Mouse (Mus musculus): ENCODE results near the gene Tmprss7.

Gene Tmprss7

DNA sequence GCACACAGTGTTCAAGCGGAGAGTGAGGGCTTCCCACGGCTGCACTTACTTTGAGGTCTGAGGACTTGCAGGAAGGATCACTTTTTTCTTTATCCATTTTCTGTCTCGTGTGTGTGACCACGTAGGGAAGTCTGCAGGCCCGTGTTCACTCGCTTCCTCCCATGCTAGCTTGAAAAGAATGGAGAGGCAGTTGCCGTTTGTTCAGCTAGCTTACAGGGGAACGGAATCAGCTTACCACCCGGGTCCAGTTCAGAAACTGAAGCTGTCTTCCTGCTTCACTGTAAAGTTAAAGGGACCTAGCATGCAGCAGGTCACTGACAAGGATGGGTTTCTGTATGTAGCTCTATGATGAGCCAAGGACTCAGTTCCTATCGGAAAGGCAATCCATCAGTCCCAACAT lies at the start of gene Tmprss7:
Gene Tmprss7 (minus strand): TSS at position 101 of the 400 bp plus-strand sequence.
- no peak for DNase-seq (ENCODE audit: low spot score in 2 of 2)

DNA sequence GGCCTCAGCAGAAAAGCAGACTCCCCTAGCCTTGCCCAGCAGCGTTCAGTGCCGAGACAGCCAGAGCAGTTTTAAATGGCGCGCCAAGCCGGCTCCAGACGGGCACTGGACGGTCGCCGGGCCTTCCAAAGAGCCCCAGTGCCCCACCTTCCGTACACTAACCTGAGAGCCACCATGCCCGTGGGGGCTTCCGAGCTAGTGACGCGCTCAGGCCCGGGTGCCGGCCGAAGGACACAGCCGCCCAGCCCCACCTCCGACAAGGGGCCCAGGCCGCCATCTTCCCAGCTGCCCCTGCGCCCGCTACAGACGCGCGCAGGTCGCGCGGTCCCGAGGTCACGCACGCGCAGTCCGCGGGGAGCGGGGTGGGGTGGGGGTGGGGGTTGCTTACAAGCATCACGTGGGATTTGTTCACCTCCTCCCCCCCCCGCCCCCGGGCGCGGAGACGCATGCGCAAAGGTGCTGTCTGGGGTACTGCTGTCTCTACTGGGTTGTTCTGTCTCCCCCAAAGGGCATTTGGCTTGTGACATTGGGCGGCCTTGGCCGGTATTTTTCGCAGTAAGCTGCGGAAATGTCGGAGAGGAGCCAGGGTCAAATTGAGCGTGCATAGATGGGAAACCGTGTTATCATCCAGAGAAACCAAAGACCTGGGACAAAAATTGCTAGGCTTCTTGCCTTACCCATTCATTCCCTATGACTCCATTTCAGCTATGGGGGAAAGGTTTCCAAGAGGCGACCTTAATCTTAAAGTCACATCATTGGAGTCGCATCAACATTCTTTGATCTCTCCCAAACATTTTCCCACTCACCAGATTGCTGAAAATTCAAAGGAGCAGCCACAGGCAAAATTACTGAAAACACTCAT lies 49.4 kb upstream of the Tmprss7 start, which contains the start of gene Abhd10:
Gene Abhd10 (minus strand): TSS at position 341 of the 862 bp plus-strand sequence.
- peak; percentile 95 to 99 for DNase-seq (ENCODE audit: low spot score in 2 of 2)

DNA sequence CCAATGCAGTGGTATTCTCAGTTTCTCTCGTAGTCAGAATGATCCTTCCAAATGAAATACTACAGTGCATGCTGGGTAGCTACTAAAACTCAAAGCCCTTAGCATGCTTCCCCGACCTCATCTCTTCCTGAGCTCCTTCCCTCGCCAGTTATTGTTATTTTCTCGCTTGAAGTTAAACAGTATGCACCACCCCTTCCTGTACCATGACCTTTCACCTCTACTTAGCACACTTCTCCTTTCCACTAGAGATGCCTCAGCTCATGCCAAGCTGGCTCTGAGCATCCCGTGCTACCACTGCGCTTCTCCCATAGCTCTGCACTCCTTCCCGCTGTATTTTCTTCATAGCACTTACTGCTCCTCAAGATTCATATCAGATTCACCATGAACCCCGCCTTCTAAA lies 44.4 kb upstream of the Tmprss7 start:
- DNase-seq (ENCODE audit: low spot score in 2 of 2), result no peak

DNA sequence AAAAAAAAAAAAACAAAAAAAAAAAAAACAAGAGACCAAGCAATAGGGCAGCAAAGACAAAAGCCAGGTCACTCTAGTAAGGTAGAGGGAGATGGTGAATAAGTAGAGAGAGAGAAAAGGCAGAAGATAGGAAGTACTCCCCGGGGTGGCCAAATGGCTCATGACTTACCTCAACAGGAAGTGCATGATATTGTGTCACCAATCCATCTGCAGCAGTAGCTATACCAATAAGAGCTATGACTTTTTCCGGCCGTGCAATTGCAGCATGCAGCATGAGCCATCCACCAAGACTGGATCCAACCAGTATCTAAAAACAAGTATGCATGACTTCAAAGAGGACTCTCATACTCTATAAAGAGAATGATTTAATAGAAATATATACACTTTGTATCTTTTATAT lies 43.3 kb upstream of the Tmprss7 start:
- DNase-seq (ENCODE audit: low spot score in 2 of 2), result no peak

GRCm38 (mm10) chr16:45729163-45729562 lies 35.7 kb upstream of the Tmprss7 start:
- DNase-seq (ENCODE audit: low spot score in 2 of 2), result no peak

- DNase-seq (ENCODE audit: low spot score in 2 of 2), result peak; percentile 38 to 59
These were observed 31.3 kb upstream of the Tmprss7 start for GRCm38 (mm10) chr16:45724742-45725102.

GRCm38 (mm10) chr16:45724061-45724741 lies 30.7 kb upstream of the Tmprss7 start, which contains the start of gene Tagln3:
Gene Tagln3 (minus strand): TSS chr16:45724608.
- peak; percentile 54 to 74 for DNase-seq (ENCODE audit: low spot score in 2 of 2)

GRCm38 (mm10) chr16:45723172-45723901 lies 29.9 kb upstream of the Tmprss7 start:
- no peak for DNase-seq (ENCODE audit: low spot score in 2 of 2)

DNA sequence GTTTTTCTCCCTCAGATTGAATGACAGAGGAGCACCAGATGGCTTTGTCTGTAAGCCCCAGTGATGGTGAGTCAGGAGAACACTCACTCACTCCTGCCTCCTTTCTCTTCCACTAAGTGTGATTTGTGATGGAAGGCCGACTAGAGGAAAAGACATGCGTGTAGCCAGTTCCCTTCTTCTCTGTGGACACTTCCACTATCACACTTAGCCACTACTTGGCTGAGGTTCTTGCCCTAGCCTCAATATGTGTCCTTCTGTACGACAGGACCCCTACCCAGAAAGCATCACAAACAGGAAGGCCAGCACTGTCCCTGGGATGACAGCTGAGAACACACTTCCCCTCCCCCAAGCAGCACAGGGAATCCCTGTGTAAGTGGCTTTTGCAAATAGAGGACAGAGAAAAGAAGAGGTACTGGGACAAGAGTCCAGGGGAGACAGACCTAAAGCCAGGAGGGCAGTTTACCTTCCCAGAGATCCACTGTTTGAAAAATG lies 29.0 kb upstream of the Tmprss7 start:
- DNase-seq (ENCODE audit: low spot score in 2 of 2), result no peak

DNA sequence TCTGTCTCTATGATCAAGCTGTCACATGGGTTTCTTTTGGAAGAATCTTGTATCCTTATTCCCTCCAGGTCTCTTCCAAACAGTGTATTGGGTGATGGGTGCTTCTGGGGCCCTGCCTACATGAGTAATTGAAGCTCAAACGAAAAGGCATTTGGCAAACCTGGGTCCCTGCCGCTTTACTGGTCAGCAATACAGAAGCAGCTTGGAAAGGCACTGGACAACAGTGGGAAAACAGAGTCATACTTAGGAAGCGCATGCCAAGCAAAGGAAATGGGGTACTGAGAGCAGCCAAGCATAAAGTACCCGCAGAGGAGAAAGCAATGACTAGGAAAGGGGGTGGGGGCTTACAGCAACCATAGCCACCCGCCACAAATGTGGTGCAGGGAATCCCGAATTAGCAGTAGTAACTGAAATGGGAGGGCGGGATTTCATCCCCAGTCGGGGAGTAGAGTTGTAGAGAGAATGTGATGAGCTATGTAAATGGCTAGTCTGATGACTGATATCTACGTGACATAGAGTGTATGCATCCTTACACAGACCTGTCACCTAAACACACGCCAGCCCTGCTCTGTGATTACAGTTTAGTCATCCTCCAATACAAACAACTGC lies 26.7 kb upstream of the Tmprss7 start:
- DNase-seq (ENCODE audit: low spot score in 2 of 2), result no peak

- no peak for DNase-seq (ENCODE audit: low spot score in 2 of 2)
These were observed 24.8 kb upstream of the Tmprss7 start for GRCm38 (mm10) chr16:45718296-45718695.

- no peak for DNase-seq (ENCODE audit: low spot score in 2 of 2)
These were observed 21.2 kb upstream of the Tmprss7 start for GRCm38 (mm10) chr16:45714489-45715150.

DNA sequence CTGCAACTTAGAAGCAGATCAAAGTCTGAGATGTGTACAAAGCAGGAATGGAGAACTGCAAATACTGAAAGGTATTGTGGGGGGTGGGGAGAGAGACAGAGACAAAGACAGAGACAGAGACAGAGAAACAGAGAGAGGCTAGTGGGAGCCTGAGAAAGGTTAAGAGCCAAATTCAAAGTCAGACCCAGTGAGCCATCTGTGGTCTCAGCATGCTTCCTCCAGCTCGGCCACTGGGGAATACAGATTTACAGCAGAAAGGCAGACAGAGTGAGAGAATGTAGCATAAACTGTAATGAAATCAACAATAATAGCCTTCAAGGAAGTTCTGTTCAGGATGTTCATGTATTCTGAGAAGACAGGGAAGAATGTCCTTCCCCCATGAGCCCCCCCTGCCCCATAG lies 20.4 kb upstream of the Tmprss7 start:
- no peak for DNase-seq (ENCODE audit: low spot score in 2 of 2)

DNA sequence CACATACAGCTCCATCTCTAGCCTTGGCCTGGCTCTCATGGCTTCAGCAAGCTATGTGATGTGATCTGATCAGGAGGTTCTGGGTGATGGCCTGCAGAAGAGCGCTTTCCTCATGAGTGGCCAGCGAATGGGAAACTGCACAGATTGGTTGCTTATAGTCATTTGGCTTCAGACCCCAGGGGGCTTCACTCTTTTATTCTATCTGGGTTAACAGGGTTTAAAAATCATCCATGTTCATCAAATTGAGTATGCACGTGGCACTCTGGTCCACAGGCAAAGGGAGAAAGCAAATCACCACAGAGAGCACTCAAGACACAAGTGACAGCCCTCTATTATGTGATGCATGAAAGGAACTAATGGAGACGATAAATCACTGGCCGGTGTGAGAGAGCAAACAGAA lies 19.8 kb upstream of the Tmprss7 start:
- no peak for DNase-seq (ENCODE audit: low spot score in 2 of 2)

GRCm38 (mm10) chr16:45711263-45711662 lies 17.8 kb upstream of the Tmprss7 start:
- DNase-seq (ENCODE audit: low spot score in 2 of 2), result no peak

DNA sequence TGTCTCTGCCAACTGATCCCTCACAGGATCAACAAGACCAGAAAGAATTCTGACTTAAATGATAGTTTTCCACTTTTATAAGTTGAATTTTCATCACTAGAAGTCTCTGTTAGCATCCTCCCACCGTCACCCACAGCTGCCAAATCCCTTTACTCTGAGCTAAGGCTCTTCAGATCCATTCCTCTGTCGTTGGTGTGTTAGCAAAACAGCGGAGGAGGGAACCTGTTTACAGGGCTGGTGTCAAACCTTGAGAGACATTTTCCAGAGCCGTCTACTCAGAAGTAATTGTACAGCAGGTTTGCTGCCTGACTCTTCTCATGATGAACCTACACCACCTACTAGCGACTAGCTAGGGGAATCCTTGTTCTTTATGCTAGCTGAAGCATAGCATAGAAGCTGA lies 5.8 kb upstream of the Tmprss7 start:
- no peak for DNase-seq (ENCODE audit: low spot score in 2 of 2)

GRCm38 (mm10) chr16:45697996-45698395 lies 4.5 kb upstream of the Tmprss7 start:
- no peak for DNase-seq (ENCODE audit: low spot score in 2 of 2)

- no peak for DNase-seq (ENCODE audit: low spot score in 2 of 2)
These were observed 2.1 kb upstream of the Tmprss7 start for GRCm38 (mm10) chr16:45695445-45696160.

- DNase-seq (ENCODE audit: low spot score in 2 of 2), result no peak
These were observed 607 bp downstream of the Tmprss7 start for GRCm38 (mm10) chr16:45692851-45693250.

- DNase-seq (ENCODE audit: low spot score in 2 of 2), result no peak
These were observed 3.3 kb downstream of the Tmprss7 start for GRCm38 (mm10) chr16:45690178-45690577.

Data from cerebellum, postnatal 4 days (tissue).